Mouse (Mus musculus): ENCODE measurements around the gene Spata9.

Spata9 gene

GRCm38 (mm10) chr13:75992169-75993028 lies 25.4 kb downstream of the Spata9 start:
- DNase-seq (ENCODE audit: low spot score in 2 of 2), result no peak

GRCm38 (mm10) chr13:76003272-76003671 lies 36.3 kb downstream of the Spata9 start:
- DNase-seq (ENCODE audit: low spot score in 2 of 2), result no peak

- no peak for DNase-seq (ENCODE audit: low spot score in 2 of 2)
Measured at GRCm38 (mm10) chr13:76014511-76014910, 47.6 kb downstream of the Spata9 start.

GRCm38 (mm10) chr13:76017465-76017864 lies 50.5 kb downstream of the Spata9 start:
- DNase-seq (ENCODE audit: low spot score in 2 of 2), result no peak

GRCm38 (mm10) chr13:76017974-76018843 lies 51.3 kb downstream of the Spata9 start, which contains the start of gene Rfesd:
Gene Rfesd, minus strand, starts transcription at chr13:76018719.
- peak; percentile 97 for DNase-seq (ENCODE audit: low spot score in 2 of 2)

GRCm38 (mm10) chr13:76018844-76019400 lies 52.0 kb downstream of the Spata9 start:
- DNase-seq (ENCODE audit: low spot score in 2 of 2), result no peak

- DNase-seq (ENCODE audit: low spot score in 2 of 2), result no peak
Measured at GRCm38 (mm10) chr13:76021782-76022181, 54.8 kb downstream of the Spata9 start.

- DNase-seq (ENCODE audit: low spot score in 2 of 2), result no peak
Measured at GRCm38 (mm10) chr13:76024588-76024987, 57.6 kb downstream of the Spata9 start.

GRCm38 (mm10) chr13:76042455-76042854 lies 75.5 kb downstream of the Spata9 start:
- DNase-seq (ENCODE audit: low spot score in 2 of 2), result no peak

GRCm38 (mm10) chr13:76044971-76045370 lies 78.0 kb downstream of the Spata9 start:
- DNase-seq (ENCODE audit: low spot score in 2 of 2), result no peak
